Mouse (Mus musculus): ENCODE measurements around the gene Acsl6. TPM values are rescaled to one million over a fixed set of nuclear protein-coding genes. Genes with fewer than 3 reads are reported as not detected.
A peak's percentile ranks its signal among the peaks of the same experiment; 100 is the strongest.

Acsl6 gene
- 1.5 and 1.7 TPM in 2 replicates for polyA plus RNA-seq (2016; fragmentation: Nextera tagmentation; extraction: Ambion mirVana)

GRCm38 (mm10) chr11:54303728-54304470, at the start of gene Acsl6:
Acsl6 (plus strand) TSS chr11:54303798.
- no peaks in the 10 kb centered on the region for H3K36me3 ChIP-seq
- under 1% methylated on average over 44 of the region's 59 CpGs for WGBS
- H3K9me3 ChIP-seq (replicated peaks), result no peaks in the 10 kb centered on the region
- H3K4me1 ChIP-seq, result peaks cover 16% of the 10 kb centered on the region
- H3K4me3 ChIP-seq, result peak within 1 kb of the TSS; percentile 70
- peaks cover 27% of the 10 kb centered on the region for H3K27me3 ChIP-seq (ENCODE audit: low read depth, poor library complexity, severe bottlenecking)
- H3K27ac ChIP-seq, result peak within 1 kb of the TSS; percentile 73
- DNase-seq (ENCODE audit: low spot score), result peak; percentile 61

- WGBS, result 54% methylated on average over 4 of the region's 4 CpGs
- Histone ChIP-seq H3K27ac (no peak overlapping the region), H3K27me3 (ENCODE audit: low read depth, poor library complexity, severe bottlenecking) (no peaks in the 10 kb centered on the region), H3K4me1 (peaks cover 3% of the 10 kb centered on the region), H3K4me3 (no peak overlapping the region), H3K36me3 (no peaks in the 10 kb centered on the region), H3K9me3 (replicated peaks) (no peaks in the 10 kb centered on the region)
- no peak for DNase-seq (ENCODE audit: low spot score)
These were observed 49.5 kb upstream of the Acsl6 start for GRCm38 (mm10) chr11:54254114-54254513.

GRCm38 (mm10) chr11:54256624-54257376, 46.8 kb upstream of the Acsl6 start:
- WGBS, result 61% methylated on average over 3 of the region's 3 CpGs
- H3K36me3 ChIP-seq, result no peaks in the 10 kb centered on the region
- H3K27me3 ChIP-seq (ENCODE audit: low read depth, poor library complexity, severe bottlenecking), result no peaks in the 10 kb centered on the region
- peak; percentile 79 for DNase-seq (ENCODE audit: low spot score)
- H3K9me3 ChIP-seq (replicated peaks), result no peaks in the 10 kb centered on the region
- no peak overlapping the region for H3K4me3 ChIP-seq
- H3K27ac ChIP-seq, result no peak overlapping the region
- no peaks in the 10 kb centered on the region for H3K4me1 ChIP-seq

- no peaks in the 10 kb centered on the region for H3K4me1 ChIP-seq
- no peaks in the 10 kb centered on the region for H3K36me3 ChIP-seq
- no peaks in the 10 kb centered on the region for H3K9me3 ChIP-seq (replicated peaks)
- 10% methylated on average over 1 of the region's 1 CpGs for WGBS
- no peak for DNase-seq (ENCODE audit: low spot score)
- H3K4me3 ChIP-seq, result no peak overlapping the region
- no peak overlapping the region for H3K27ac ChIP-seq
- no peaks in the 10 kb centered on the region for H3K27me3 ChIP-seq (ENCODE audit: low read depth, poor library complexity, severe bottlenecking)
These were observed 40.1 kb upstream of the Acsl6 start for GRCm38 (mm10) chr11:54263405-54264031.

- H3K4me1 ChIP-seq, result no peaks in the 10 kb centered on the region
- no peaks in the 10 kb centered on the region for H3K27me3 ChIP-seq (ENCODE audit: low read depth, poor library complexity, severe bottlenecking)
- H3K4me3 ChIP-seq, result no peak overlapping the region
- WGBS, result 61% methylated on average over 2 of the region's 2 CpGs
- no peaks in the 10 kb centered on the region for H3K36me3 ChIP-seq
- H3K27ac ChIP-seq, result no peak overlapping the region
- peak; percentile 50 for DNase-seq (ENCODE audit: low spot score)
- no peaks in the 10 kb centered on the region for H3K9me3 ChIP-seq (replicated peaks)
These were observed 39.1 kb upstream of the Acsl6 start for GRCm38 (mm10) chr11:54264542-54264941.

GRCm38 (mm10) chr11:54267177-54267576, 36.4 kb upstream of the Acsl6 start, which contains the start of gene Il3:
Il3 (minus strand) TSS chr11:54267277.
- 84% methylated on average over 6 of the region's 6 CpGs for WGBS
- no peaks in the 10 kb centered on the region for H3K36me3 ChIP-seq
- no peak within 1 kb of the TSS for H3K4me3 ChIP-seq
- DNase-seq (ENCODE audit: low spot score), result no peak
- no peak within 1 kb of the TSS for H3K27ac ChIP-seq
- H3K27me3 ChIP-seq (ENCODE audit: low read depth, poor library complexity, severe bottlenecking), result no peaks in the 10 kb centered on the region
- H3K4me1 ChIP-seq, result no peaks in the 10 kb centered on the region
- no peaks in the 10 kb centered on the region for H3K9me3 ChIP-seq (replicated peaks)

GRCm38 (mm10) chr11:54269191-54269896, 34.3 kb upstream of the Acsl6 start:
- Histone ChIP-seq H3K27me3 (ENCODE audit: low read depth, poor library complexity, severe bottlenecking) (no peaks in the 10 kb centered on the region), H3K36me3 (no peaks in the 10 kb centered on the region), H3K27ac (no peak overlapping the region), H3K9me3 (replicated peaks) (no peaks in the 10 kb centered on the region), H3K4me3 (no peak overlapping the region), H3K4me1 (no peaks in the 10 kb centered on the region)
- DNase-seq (ENCODE audit: low spot score), result no peak
- WGBS, result 89% methylated on average over 3 of the region's 3 CpGs

- Histone ChIP-seq H3K27ac (no peak overlapping the region), H3K4me1 (no peaks in the 10 kb centered on the region), H3K4me3 (no peak overlapping the region), H3K27me3 (ENCODE audit: low read depth, poor library complexity, severe bottlenecking) (no peaks in the 10 kb centered on the region), H3K36me3 (no peaks in the 10 kb centered on the region), H3K9me3 (replicated peaks) (no peaks in the 10 kb centered on the region)
- DNase-seq (ENCODE audit: low spot score), result no peak
- 83% methylated on average over 5 of the region's 5 CpGs for WGBS
These were observed 32.1 kb upstream of the Acsl6 start for GRCm38 (mm10) chr11:54271437-54271949.

- no peaks in the 10 kb centered on the region for H3K27me3 ChIP-seq (ENCODE audit: low read depth, poor library complexity, severe bottlenecking)
- H3K9me3 ChIP-seq (replicated peaks), result no peaks in the 10 kb centered on the region
- no peak overlapping the region for H3K27ac ChIP-seq
- H3K4me1 ChIP-seq, result no peaks in the 10 kb centered on the region
- H3K36me3 ChIP-seq, result no peaks in the 10 kb centered on the region
- no peak for DNase-seq (ENCODE audit: low spot score)
- WGBS, result 89% methylated on average over 8 of the region's 8 CpGs
- H3K4me3 ChIP-seq, result no peak overlapping the region
These were observed 15.7 kb upstream of the Acsl6 start for GRCm38 (mm10) chr11:54287821-54288453.

GRCm38 (mm10) chr11:54292163-54292562, 11.4 kb upstream of the Acsl6 start:
- Histone ChIP-seq H3K27me3 (ENCODE audit: low read depth, poor library complexity, severe bottlenecking) (no peaks in the 10 kb centered on the region), H3K4me3 (no peak overlapping the region), H3K36me3 (no peaks in the 10 kb centered on the region), H3K9me3 (replicated peaks) (no peaks in the 10 kb centered on the region), H3K4me1 (no peaks in the 10 kb centered on the region), H3K27ac (no peak overlapping the region)
- 93% methylated on average over 2 of the region's 2 CpGs for WGBS
- no peak for DNase-seq (ENCODE audit: low spot score)

GRCm38 (mm10) chr11:54293980-54294807, 9.4 kb upstream of the Acsl6 start:
- 65% methylated on average over 12 of the region's 12 CpGs for WGBS
- H3K9me3 ChIP-seq (replicated peaks), result no peaks in the 10 kb centered on the region
- no peaks in the 10 kb centered on the region for H3K4me1 ChIP-seq
- no peak for DNase-seq (ENCODE audit: low spot score)
- no peaks in the 10 kb centered on the region for H3K27me3 ChIP-seq (ENCODE audit: low read depth, poor library complexity, severe bottlenecking)
- H3K27ac ChIP-seq, result no peak overlapping the region
- no peaks in the 10 kb centered on the region for H3K36me3 ChIP-seq
- no peak overlapping the region for H3K4me3 ChIP-seq

Measured in limb, embryonic 10.5 days (tissue).